Mouse (Mus musculus) layer of hippocampus, adult 2 months (tissue): ENCODE measurements at regions not wholly inside any gene's neighbourhood (a gene's known extent, or its start where the extent isn't known, plus 50 kb on each side); places are given as distances from the start of the nearest gene placed in this dataset.
A peak's percentile ranks its signal among the peaks of the same experiment; 100 is the strongest.
"Not testable (repeated sequence)": the region's sequence is repeated elsewhere in the genome, so short reads cannot be mapped to it uniquely, and the experiment has no call there.

Experiments used
- DNase-seq, 2 experiments: peaks; one replicate each; pipeline ENCODE4 v3.0.0; 2022; ENCODE audit warnings: low spot score in 2 of 2
- H3K27ac ChIP-seq: fragments of 200-600 bp; 2 replicates; pipeline ENCODE4 v1.8.1; 2022
- H3K4me3 ChIP-seq: fragments of 200-600 bp; 2 replicates; pipeline ENCODE4 v1.8.1; 2022; ENCODE audit warnings: mild to moderate bottlenecking
- CTCF ChIP-seq: fragments of 200-600 bp; conservative IDR thresholded peaks from 2 replicates; pipeline ENCODE4 v1.8.1; 2022; ENCODE audit warnings: antibody characterized with exemption, mild to moderate bottlenecking, moderate library complexity

- no peak for TF ChIP-seq CTCF
- H3K27ac ChIP-seq, result no peak overlapping the region
- H3K4me3 ChIP-seq, result no peak overlapping the region
- DNase-seq, result no peak
These were observed 706.4 kb upstream of the Rag2 start for GRCm38 (mm10) chr2:100918122-100918521.

GRCm38 (mm10) chr2:100919537-100920212 is 704.8 kb upstream of the Rag2 start:
- no peak overlapping the region for H3K27ac ChIP-seq
- no peak for DNase-seq
- no peak for TF ChIP-seq CTCF

GRCm38 (mm10) chr2:100948632-100949031 is 675.9 kb upstream of the Rag2 start:
- peak; percentile 65 for TF ChIP-seq CTCF
- H3K27ac ChIP-seq, H3K4me3 ChIP-seq, DNase-seq: not testable (repeated sequence)

More at GRCm38 (mm10) chr2:100919537-100920212, 704.8 kb upstream of the Rag2 start:
- no peak overlapping the region for H3K4me3 ChIP-seq

- no peak overlapping the region for H3K27ac ChIP-seq
- TF ChIP-seq CTCF, result no peak
- DNase-seq, result no peak
- no peak overlapping the region for H3K4me3 ChIP-seq
These were observed 665.1 kb upstream of the Rag2 start for GRCm38 (mm10) chr2:100959412-100959811.

GRCm38 (mm10) chr2:100964584-100964983 is 659.9 kb upstream of the Rag2 start:
- no peak for DNase-seq
- TF ChIP-seq CTCF, result no peak
- no peak overlapping the region for H3K27ac ChIP-seq

GRCm38 (mm10) chr2:100977202-100977601 is 647.3 kb upstream of the Rag2 start:
- no peak for DNase-seq
- no peak overlapping the region for H3K27ac ChIP-seq
- TF ChIP-seq CTCF, result no peak
- H3K4me3 ChIP-seq, result no peak overlapping the region

More at GRCm38 (mm10) chr2:100964584-100964983, 659.9 kb upstream of the Rag2 start:
- H3K4me3 ChIP-seq, result no peak overlapping the region

- no peak overlapping the region for H3K4me3 ChIP-seq
- no peak for DNase-seq
- H3K27ac ChIP-seq, result no peak overlapping the region
- TF ChIP-seq CTCF, result no peak
These were observed 642.2 kb upstream of the Rag2 start for GRCm38 (mm10) chr2:100982362-100982761.

- no peak overlapping the region for H3K27ac ChIP-seq
- no peak for TF ChIP-seq CTCF
- DNase-seq, result no peak
- no peak overlapping the region for H3K4me3 ChIP-seq
These were observed 609.2 kb upstream of the Rag2 start for GRCm38 (mm10) chr2:101015353-101015752.

- no peak for DNase-seq
- no peak for TF ChIP-seq CTCF
- Histone ChIP-seq H3K4me3 (no peak overlapping the region), H3K27ac (no peak overlapping the region)
These were observed 605.1 kb upstream of the Rag2 start for GRCm38 (mm10) chr2:101019384-101019783.

GRCm38 (mm10) chr2:101021515-101021914 is 603.0 kb upstream of the Rag2 start:
- DNase-seq, result peak; percentile 11 to 16
- Histone ChIP-seq H3K4me3 (no peak overlapping the region), H3K27ac (no peak overlapping the region)
- TF ChIP-seq CTCF, result no peak

GRCm38 (mm10) chr2:101043050-101043449 is 581.5 kb upstream of the Rag2 start:
- Histone ChIP-seq H3K27ac (no peak overlapping the region), H3K4me3 (no peak overlapping the region)
- no peak for DNase-seq
- no peak for TF ChIP-seq CTCF

- no peak for TF ChIP-seq CTCF
- no peak for DNase-seq
- Histone ChIP-seq H3K27ac (no peak overlapping the region), H3K4me3 (no peak overlapping the region)
These were observed 561.6 kb upstream of the Rag2 start for GRCm38 (mm10) chr2:101062939-101063338.

GRCm38 (mm10) chr2:101074990-101075389 is 549.5 kb upstream of the Rag2 start:
- Histone ChIP-seq H3K4me3 (no peak overlapping the region), H3K27ac (no peak overlapping the region)
- TF ChIP-seq CTCF, result no peak
- DNase-seq, result no peak

- no peak overlapping the region for H3K4me3 ChIP-seq
These were observed 544.3 kb upstream of the Rag2 start for GRCm38 (mm10) chr2:101080231-101080630.

More at GRCm38 (mm10) chr2:101080231-101080630, 544.3 kb upstream of the Rag2 start:
- H3K27ac ChIP-seq, result no peak overlapping the region
- no peak for TF ChIP-seq CTCF
- no peak for DNase-seq
